Mouse (Mus musculus) midbrain, embryonic 15.5 days (tissue): ENCODE results near the gene AI182371. TPM values are rescaled to one million over a fixed set of nuclear protein-coding genes. Genes with fewer than 3 reads are reported as not detected.

Source experiments
- polyA plus RNA-seq: library from polyadenylated mRNA; unstranded; fragments of >200 nt; fragmentation: Nextera tagmentation; extraction: Ambion mirVana; gene quantifications from 2 replicates; pipeline ENCODE4 v1.2.1, GENCODE M21; 2015

AI182371 gene
- polyA plus RNA-seq, 1 experiment from 2014 or later: 0.32 TPM

Other genes starting within 250 kb of the AI182371 start
- 0.26 and 0.40 TPM in 2 replicates for gene Cutal, start 227.1 kb downstream of the AI182371 start, polyA plus RNA-seq
- 101 and 102 TPM in 2 replicates for gene Psmd5, start 226.6 kb downstream of the AI182371 start, polyA plus RNA-seq
- gene Phf19, start 187.5 kb downstream of the AI182371 start, polyA plus RNA-seq: 1.5 and 2.1 TPM in 2 replicates
- 3.6 and 3.8 TPM in 2 replicates for gene Traf1, start 139.8 kb downstream of the AI182371 start, polyA plus RNA-seq
- gene Hc, start 40.1 kb downstream of the AI182371 start, polyA plus RNA-seq: 1.1 and 1.2 TPM in 2 replicates
- 10.5 and 10.8 TPM in 2 replicates for gene Cntrl, start 7.9 kb upstream of the AI182371 start, polyA plus RNA-seq
- 400 and 424 TPM in 2 replicates for gene Rab14, start 99.6 kb upstream of the AI182371 start, polyA plus RNA-seq
- gene Gsn, start 154.8 kb upstream of the AI182371 start, polyA plus RNA-seq: 18.9 and 19.2 TPM in 2 replicates
- 13.1 and 14.4 TPM in 2 replicates for gene Stom, start 235.4 kb upstream of the AI182371 start, polyA plus RNA-seq